Mouse (Mus musculus): ENCODE data around the gene Ptpn1.

Ptpn1 gene

DNA sequence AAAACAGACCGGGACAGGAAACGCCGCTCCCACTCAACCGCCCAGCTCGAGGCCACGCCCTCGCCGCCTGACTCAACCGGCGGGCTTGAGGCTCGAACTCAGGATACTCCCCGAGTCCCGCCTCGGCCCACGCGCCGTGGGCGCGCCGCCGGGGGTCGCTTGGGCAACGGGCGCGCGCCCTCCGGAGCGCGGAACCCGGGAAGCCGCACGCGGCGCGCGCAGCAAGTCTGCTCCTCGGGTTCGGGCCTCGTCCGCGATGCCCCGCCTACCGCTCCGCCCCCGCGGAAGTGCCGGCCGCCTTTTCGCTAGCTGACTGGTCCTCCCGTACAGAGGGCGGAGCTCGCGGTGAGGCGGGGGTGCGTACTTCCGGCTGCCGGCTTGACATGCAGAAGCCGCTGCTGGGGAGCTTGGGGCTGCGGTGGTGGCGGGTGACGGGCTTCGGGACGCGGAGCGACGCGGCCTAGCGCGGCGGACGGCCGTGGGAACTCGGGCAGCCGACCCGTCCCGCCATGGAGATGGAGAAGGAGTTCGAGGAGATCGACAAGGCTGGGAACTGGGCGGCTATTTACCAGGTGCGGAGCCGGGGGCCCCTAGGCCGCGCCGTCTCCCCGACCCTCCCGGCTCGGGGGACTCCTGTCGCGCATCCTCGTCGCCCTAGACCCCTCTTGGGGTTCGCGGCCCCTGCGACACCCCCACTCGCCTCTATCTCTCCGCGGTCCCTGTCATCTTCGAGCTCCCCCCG, at the start of gene Ptpn1:
Ptpn1 (plus strand) TSS at position 73 of the 742 bp plus-strand sequence.
- peak; percentile 91 for DNase-seq (ENCODE audit: low spot score)

DNA sequence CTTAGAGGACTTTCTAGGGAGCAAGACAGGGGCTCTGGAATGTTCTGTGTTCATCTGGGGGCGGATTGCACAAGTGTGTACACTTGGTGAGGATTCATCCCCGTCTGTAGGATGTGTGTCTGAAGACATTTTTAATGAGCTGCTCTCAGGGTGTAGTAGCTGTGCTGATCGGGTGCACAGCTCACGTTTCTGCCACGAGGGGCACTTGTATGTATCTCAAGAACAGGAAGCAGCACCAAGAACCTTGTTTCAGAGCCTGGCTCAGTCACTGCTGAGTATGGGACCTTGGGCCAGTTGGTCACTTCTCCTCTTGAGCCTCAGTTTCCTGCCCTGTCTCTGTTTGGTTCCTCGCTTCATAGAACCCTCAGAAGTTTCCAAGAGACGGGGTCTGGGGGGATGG, 45.4 kb upstream of the Ptpn1 start:
- DNase-seq (ENCODE audit: low spot score), result no peak

DNA sequence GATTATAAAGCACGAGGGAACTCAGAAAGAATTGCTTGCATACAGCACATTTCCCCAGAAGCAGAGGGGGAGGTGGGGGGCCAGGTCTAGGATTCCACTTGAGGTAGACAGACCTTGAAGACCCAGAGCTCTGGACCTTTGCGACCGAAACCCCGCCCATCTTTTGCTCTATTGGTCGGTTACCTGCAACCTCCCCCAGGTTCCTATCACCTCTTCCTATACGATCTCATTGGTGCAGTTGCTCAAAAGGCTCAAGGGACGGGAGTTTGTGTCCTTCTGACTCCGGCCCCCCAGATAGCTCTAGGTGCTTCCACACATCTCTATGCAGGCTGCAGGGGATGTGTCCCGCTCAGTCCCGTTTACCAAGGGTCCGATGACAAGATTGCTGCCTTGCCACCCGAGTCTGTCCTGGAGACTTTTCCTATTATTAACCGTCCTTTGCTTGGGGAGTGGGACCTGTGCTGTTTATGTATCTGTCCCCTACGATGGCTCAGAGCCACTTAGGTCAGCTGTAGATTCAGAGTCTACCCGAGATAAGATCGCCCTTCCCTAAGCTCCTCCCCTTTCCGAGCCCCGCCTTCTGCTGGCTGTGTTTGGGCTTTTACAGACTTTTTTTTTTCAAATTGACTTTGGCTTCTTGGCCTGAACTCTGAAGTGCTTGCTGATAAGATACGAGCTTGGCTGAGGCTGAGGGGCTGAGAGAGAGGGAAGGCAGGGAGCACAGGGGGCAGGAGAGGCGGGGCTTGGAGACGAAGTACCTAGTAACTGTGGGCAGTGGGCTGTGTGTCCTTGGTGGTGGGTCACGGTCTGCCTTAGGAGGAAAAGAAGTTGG, 44.1 kb upstream of the Ptpn1 start:
- DNase-seq (ENCODE audit: low spot score), result no peak

DNA sequence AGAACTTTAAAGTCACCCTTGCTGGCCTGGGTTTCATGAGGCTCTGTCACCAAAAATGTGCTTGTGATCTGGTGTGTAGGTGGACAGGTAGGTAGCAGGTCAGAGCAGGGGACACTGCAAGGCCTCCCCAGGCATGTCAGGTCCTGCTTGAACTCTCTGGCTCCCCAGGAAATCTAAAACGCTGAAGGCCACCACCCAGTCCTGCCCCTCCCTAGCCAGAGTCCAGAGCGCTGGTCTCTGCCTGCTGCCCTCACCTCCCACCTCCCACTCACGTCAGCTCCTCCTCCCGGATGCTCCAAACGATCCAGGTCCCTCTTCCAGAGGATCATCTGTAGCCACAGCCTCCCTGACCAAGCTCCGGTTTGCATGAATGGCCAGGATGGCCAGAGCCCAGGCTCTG, 43.0 kb upstream of the Ptpn1 start:
- no peak for DNase-seq (ENCODE audit: low spot score)

DNA sequence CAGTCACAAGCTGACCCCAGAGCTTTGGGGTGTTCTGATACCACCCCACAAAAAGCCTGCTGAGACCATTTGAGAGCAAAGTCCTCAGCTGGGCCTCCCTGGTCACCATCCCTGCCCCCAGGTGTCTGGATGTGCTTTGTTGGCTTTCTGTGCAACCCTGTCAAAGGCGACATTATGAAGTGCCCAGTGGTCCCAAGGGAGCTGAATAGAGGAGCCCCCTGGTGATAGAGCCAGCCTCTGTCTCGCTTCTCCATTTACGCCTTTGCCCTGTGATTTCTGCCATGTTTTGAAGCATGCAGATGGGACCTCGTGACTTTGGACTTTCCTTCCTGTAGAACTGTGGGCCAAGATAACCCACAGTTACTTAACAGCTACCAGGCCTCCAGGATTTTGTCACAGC, 42.0 kb upstream of the Ptpn1 start:
- DNase-seq (ENCODE audit: low spot score), result no peak

DNA sequence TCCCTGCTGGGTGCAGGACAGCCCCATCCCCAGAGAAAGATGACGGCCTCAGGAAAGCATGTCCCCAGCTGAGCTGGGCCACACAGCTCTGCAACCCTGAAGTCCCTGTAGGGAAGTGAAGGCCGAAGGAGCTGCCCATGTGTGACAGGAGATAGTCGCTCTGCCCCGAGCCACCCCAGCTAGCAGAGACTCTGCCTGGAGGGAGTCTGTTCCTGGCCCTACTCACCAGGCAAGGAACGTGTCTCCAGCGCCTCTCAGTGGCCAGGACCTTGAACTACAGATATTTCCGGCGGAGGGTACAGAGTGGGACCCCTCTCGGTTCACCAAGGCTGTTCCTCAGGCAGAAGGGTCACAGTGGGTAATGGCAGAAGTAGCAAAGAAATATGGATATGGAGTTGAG, 39.9 kb upstream of the Ptpn1 start:
- peak; percentile 48 for DNase-seq (ENCODE audit: low spot score)

DNA sequence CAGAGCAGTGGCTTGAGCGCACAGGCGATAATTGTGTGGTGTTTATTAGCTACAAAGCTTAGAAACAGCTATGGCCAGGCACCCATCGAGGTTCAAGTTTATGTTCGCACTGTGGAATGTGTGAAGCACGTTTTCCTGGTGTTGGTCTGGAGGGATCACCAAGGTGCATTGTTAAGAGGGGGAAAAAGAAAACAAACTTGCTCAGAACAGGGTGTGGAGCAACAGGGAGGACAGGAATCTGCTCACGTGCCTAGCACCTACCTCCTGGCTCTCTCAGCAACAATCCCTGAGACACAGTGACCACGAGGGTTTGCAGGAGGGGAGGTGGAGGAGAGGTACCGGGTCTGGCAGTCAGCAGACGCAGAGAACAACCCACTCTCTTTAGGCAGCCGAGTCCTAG, 38.2 kb upstream of the Ptpn1 start:
- DNase-seq (ENCODE audit: low spot score), result no peak

DNA sequence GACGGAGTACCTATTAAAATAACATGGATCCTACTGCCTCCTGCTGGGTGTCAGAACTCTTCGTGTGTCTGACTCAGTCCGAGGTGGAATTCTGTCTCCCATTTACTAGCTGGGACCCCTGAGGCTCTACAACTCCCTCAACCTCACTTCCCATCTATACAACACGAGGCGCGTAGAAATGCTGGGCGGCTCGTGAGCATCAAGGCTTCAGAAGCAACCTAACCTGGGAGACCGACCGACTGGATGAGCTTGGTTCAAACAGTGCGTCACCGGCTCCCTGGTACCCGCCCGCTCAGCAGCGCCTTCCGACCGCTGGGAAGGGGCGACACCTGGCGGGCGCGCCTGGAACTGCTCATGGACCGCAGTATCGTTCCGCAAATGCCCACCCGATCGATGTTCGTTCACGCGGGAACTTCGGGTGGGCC, 36.9 kb upstream of the Ptpn1 start:
- DNase-seq (ENCODE audit: low spot score), result peak; percentile 82

DNA sequence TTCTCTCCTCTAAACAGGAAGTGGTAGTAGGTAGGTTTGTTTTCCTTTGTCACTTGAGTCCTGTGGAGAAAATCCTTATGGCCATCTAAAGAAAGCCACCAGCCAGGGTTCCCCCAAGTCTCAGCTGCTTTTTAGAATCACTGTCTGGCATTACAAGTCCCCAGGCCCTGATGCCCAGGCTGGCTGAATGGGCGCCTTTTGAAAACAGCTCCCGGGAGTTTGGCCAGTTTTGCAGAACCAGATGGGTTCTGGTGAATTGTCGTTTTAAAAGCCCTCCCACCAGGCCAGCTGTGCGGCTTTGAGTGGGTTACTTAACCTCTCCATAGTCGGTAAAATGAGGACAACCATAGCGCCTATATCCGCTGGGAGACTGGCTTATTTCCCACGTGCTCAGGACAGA, 34.0 kb upstream of the Ptpn1 start:
- no peak for DNase-seq (ENCODE audit: low spot score)

DNA sequence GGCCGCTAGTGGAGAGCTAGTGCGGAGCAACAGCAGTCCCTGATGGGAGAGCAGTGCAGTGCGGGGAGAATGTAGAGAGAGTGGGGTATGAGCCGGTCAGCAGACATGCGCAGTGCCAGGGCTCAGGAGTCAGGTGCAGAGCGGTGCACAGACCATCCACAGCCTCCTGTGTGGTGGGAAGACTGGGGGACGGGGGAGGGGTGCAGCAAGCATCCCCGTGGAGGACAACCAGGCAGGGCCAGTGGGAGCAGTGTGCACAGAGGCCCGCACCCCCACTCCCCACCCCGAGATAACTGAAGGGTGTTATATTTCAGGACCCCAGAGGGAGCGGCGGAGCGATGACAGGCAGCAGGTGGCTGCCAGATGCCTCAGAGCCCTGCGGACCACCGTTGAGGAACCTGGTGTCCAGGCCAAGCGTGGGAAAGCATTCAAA, 31.9 kb upstream of the Ptpn1 start:
- DNase-seq (ENCODE audit: low spot score), result no peak

DNA sequence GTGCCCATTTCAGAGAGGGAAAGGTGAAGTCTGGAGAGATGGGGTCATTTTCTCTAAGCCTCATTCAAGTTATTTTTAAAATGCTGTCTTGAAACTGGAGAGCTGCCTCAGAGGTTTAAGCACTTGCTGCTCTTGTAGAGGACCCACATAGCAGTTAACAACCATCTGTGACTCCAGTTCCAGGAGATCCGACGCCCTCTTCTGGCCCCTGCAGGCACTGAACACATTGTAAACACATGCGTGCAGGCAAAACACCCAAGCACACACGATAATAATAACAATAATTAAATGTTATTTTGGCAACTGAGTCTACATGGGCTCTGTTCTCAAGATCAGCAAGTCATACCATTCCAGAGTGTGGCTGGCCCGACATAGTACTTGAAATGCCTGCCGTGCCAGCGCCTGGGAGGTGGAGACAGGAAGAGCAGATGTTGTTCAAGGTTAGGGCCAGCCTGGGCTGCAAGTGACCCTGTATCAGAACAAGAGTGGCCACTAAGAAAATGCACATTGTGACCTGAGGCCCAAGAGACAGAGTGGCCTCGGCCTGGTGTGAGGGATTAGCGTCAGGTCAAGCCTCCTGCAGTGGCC, 29.6 kb upstream of the Ptpn1 start:
- DNase-seq (ENCODE audit: low spot score), result no peak

DNA sequence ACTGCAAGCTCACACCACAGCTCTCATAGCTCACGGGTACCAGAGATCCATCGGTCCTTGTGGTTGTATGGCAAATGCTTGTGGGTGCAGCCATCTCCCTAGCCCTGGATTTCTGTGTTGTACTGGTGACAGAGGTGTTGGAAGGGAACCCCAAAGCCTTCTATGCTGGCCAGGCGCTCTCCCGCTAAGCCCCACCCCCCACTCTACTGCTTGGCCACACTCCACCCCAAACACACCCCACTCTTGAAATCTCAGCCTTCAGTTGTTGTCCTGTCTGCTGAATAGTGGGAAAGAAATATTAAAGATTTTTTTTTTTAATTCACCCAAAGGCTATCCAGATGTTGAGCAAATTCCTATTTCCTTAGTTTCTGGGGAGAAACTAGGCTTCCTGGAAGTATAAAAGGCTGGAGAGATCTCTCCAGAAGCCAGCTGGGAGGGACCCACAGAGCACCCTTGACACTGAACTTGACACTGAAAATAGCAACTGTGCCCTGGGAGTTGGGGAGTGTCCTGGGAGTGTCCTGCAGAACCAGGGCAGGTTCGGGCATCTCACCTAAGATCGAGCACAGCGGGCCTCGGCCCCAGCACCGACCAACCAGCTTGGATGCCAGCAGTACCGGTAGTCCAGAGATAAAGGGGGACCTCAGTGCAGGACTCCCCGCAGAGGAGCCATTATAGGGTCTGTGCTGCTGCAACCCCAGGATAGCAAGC, 28.5 kb upstream of the Ptpn1 start:
- DNase-seq (ENCODE audit: low spot score), result no peak

DNA sequence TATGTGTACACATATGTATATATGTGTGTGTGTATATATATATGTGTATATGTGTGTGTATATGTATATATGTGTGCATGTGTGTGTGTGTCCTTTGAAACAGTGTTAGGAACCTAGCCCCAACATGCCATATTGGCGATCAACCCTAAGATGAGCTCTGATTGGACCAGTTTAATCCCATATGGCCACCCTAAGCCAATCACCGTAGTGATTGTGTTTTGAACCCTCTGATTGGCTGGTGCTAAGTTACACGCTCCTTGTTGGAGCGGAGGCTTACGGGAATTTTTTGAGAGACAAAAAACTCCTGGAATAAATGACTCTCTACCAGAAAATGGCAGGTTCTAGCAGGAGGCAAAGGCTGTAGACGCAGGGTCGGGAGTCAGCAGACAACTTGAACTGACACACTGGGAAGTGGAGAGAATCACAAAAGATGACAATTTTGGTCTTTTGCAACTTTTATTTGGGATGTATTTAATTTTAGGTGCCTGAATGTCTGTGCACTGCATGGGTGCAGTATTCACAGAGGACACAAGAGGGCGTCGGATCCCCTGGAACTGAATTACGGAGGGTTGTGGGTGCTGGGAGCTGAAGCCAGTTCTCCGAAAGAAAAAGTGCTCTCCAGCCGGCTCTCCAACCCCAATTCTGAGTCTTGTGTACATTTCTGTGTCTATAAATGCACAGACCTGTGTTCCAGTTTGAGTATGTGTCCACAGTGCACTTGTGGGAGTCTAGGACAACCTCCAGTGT, 27.1 kb upstream of the Ptpn1 start:
- no peak for DNase-seq (ENCODE audit: low spot score)

DNA sequence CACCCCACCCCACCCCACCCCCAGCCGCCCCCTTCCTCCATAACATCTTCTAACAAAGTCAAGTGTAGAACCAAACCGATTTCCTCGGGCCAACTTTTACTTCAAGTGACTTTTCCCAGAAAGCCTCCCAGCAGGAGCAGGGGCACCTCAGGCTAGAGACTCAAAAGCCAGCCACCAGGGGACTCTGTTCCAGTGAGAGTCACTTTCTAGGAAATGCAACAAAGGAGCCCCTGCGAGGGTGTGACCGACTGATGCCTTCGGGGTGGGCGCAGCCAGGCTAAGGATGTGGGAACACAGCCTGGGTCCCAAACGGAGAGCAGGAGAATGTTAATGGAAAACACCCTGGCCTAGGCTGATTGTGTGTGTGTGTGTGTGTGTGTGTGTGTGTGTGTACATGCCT, 26.3 kb upstream of the Ptpn1 start:
- no peak for DNase-seq (ENCODE audit: low spot score)

DNA sequence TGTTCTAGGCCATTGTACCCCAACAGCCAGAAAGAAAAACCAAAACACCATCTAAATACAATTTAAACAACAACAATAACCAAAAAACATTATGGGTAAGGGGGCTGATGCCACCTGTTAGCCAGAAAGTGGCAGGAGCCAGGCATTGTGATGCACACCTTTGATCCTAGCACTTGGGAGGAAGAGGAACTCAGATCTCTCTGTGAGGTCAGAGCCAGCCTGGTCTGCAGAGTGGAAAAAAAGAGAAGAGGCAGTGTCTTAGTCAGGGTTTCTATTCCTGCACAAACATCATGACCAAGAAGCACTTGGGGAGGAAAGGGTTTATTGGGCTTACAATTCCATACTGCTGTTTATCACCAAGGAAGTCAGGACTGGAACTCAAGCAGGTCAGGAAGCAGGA, 25.1 kb upstream of the Ptpn1 start:
- no peak for DNase-seq (ENCODE audit: low spot score)

DNA sequence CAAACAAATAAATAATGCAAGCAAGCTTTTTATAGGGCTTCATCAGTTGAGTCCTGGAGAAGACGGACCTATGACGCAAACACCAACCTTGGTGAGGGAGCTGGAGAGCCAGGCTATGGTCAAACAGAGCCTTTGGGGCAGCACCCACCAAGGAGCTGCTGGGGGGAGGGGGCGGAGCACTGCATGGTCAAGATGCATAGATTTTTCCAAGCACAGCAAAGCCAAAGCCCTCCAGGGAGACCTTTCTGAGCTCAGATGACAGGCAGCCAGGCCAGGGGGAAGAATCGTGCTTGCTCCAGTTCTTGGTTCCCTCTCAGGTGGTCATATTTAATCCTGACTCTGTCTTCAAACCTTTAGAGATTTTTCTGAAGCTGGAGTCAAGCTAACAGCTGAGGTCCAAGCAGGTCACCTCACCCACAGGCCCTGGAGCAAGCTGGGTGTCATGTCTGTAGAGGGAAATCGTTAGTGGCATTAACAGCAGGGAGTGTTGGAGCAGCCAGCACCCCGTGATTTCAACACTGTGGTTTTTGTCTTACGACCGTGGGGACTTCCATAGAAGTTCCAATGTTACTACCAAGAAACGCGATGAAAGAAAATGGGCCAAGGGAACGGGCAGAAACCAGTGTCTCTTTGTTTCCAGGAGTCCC, 22.2 kb upstream of the Ptpn1 start:
- DNase-seq (ENCODE audit: low spot score), result no peak

DNA sequence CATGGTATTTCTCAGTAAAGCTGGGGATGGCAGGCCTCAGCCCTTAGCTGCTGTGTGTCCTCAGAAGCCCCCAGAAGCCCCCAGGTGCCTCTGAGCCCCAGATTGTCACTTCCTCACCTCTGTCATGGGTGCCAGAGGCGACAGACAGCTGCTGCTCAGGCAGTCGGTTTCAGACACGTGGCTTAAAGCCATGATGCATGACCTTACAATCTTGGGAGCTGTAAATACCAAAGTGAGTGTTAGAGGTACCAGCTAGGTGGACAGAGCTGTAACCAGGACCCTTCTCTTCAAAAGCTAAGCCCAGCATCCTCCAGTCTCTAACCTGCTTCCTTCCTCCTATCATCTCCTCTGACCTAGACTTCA, 21.7 kb upstream of the Ptpn1 start:
- DNase-seq (ENCODE audit: low spot score), result no peak

DNA sequence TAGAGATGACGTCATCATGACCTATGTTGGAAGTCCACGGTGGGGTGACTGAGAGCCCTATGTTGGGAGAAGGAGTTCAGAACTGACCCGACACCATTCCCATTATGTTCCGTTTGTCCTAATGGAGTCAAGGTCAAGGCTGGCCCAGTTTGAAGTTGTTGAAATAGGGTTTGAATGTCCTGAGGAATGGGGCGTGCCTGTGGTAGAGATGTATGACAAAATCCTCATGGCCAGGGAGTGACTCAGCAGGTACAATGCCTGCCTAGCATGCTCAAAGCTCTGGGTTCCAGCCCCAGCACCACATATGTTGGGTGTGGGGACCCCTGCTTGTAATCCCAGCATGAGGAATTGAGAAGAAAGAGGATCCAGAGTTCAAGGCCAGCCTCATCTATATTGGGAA, 20.3 kb upstream of the Ptpn1 start:
- DNase-seq (ENCODE audit: low spot score), result no peak

DNA sequence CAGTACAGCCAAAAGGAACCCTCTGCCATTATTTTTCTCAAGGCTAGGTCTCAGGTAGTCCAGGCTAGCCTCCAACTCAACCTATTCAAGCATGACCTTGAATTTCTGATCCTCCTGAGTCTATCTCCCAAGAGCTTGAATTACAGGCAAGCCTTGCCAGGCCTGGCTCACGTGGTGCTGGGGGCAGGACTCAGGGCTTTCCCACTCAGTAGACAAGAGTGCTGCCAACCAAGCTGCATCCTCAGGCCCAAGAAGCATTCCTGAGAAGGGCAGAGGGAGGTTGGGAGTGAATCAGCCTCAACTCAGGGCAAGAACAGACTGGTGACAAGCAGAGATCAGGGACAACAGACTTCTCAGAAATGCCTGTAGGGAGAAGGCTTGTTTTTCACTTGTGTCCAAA, 12.8 kb upstream of the Ptpn1 start:
- no peak for DNase-seq (ENCODE audit: low spot score)

DNA sequence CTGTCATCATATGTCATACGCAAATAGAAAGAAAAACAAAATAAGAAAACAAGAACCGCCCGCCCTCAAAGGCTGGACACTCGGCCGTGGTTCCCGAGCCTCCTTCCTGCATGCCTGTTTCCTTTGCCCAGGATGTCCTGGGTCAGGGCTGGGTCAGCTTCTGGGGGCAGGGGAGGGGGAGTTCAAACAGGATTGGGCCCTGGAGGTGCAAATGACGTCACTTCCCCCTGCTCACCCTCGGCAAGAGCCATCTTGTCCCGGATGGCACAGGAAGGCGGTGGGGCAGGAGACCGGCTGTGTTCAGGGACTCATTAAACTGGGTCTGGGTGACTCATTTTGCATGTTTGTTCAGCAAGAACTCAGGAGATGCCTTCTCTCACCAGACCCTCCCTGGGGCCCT, 11.8 kb upstream of the Ptpn1 start:
- no peak for DNase-seq (ENCODE audit: low spot score)

DNA sequence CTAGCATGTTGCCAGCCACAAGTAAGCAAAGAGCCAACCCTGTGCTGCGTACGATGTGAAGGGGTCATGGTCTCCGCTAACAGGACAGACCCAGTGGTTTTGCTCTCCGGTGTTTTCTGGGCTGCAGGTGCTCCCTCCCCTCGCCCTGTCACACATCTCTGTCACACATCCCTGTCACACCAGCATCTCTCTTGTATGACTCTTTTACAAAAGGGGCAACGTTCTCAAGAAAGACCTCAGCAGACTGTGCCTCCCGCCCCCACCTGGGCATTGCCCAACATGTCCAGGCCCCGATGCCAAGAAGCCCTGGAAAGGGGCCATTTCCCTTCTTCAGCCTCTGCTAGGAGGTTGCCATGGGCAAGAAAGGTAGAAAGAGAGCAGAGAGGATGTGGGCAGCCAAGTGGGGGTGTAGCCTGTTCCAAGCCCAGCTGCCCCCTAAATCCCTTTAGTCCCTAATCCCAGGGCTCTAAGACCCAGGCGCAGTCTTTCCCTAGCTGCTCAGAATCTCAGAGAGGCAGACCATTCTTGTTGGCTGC, 10.8 kb upstream of the Ptpn1 start:
- no peak for DNase-seq (ENCODE audit: low spot score)

Measured in ovary, postnatal 10 days (tissue).